Mouse (Mus musculus) CH12.LX (cell line): ENCODE measurements around the gene Nsg1.

Source experiments
- CHD1 ChIP-seq: IDR thresholded peaks from 2 replicates; pipeline ENCODE4 v1.6.1; 2012; ENCODE audit warnings: low read depth, low read length, improper control_type of control experiment, inconsistent platforms
- CTCF ChIP-seq, 2 experiments: IDR thresholded peaks in 1 of 2; conservative IDR thresholded peaks in 1 of 2; 2 replicates each; pipeline ENCODE4 v1.5.1; 2011 to 2012; ENCODE audit warnings: low read depth in 2 of 2, low read length in 2 of 2, improper control_type of control experiment in 1 of 2, inconsistent platforms in 1 of 2, mild to moderate bottlenecking in 1 of 2, moderate library complexity in 1 of 2
- EP300 ChIP-seq: IDR thresholded peaks from 2 replicates; pipeline ENCODE4 v1.6.1; 2011; ENCODE audit warnings: low read length, improper control_type of control experiment
- PAX5 ChIP-seq: IDR thresholded peaks from 2 replicates; pipeline ENCODE4 v1.6.1; 2012; ENCODE audit warnings: low read length, inconsistent platforms, mixed read lengths
- POLR2A ChIP-seq: IDR thresholded peaks from 2 replicates; pipeline ENCODE4 v1.6.1; 2011; ENCODE audit warnings: low read depth, mild to moderate bottlenecking, improper control_type of control experiment, low read length
- SMC3 ChIP-seq: IDR thresholded peaks from 2 replicates; pipeline ENCODE4 v1.6.1; 2011; ENCODE audit warnings: low read depth, low read length, improper control_type of control experiment
- TCF12 ChIP-seq: IDR thresholded peaks from 2 replicates; pipeline ENCODE4 v1.6.1; 2014; ENCODE audit warnings: low read depth, mild to moderate bottlenecking, inconsistent platforms, low read length, improper control_type of control experiment
- ZC3H11A ChIP-seq: IDR thresholded peaks from 2 replicates; pipeline ENCODE4 v1.6.1; 2012; ENCODE audit warnings: low read depth, mild to moderate bottlenecking, inconsistent platforms, low read length, improper control_type of control experiment

GRCm38 (mm10) chr5:38146524-38146923 is 13.2 kb downstream of the Nsg1 start:
- TF ChIP-seq SMC3 (no peak), CTCF (conservative IDR thresholded peaks at IDR 0.05 in 1 of 2, IDR thresholded peaks at IDR 0.05 in 1 of 2; ENCODE audit: low read depth in 2 of 2, low read length in 2 of 2) (no peak), POLR2A (no peak), PAX5 (no peak), CHD1 (no peak), ZC3H11A (no peak), EP300 (no peak), TCF12 (no peak)
